10 mouse cellular contexts compared by ENCODE assay signal in the genomic region with DNA sequence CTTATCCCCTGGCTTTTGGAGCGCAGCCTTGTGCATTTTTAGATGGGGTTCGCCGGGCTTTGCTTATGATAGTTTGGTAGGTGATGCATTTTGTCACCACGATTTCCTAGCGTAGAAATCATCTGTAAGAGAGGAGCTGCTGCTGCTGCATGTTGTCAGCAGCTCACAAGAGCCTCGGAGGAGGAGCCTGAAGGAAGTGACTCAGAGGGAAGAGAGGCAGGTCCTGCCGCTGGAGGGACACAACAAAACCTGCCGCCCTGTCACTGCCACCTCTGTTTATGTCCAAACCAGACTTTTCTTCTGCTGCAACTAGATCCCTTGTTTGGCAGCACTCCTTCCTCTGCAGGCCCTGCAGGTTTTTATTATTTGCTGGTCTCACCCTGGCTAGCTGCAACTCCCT. TPM values are rescaled to one million over a fixed set of nuclear protein-coding genes. Genes with fewer than 3 reads are reported as not detected.
DNase-seq lines count a peak whose midpoint lies in the region; ATAC-seq and TF ChIP-seq lines count a peak whose summit lies in the region.
"Had no signal": no experiment of that assay in that cellular context is flagged by ENCODE, and none has a peak within 500 bp of the region (broad histone marks: within the 10 kb centered on the region; RNA-seq: fewer than 3 reads in every experiment).

No protein-coding gene starts in this region.

- peak; percentile 50 to 52 for DNase-seq in heart, adult 18-20 months
- DNase-seq in heart, postnatal 25 days (ENCODE audit: low spot score): no peak
- no peak for DNase-seq in retina, postnatal 1 day
- DNase-seq in layer of hippocampus, adult 11-12 months (ENCODE audit: low spot score): no peak
- DNase-seq in B cell, adult 2 months: no peak
- DNase-seq: left cerebral cortex, postnatal 4 days; right cerebral cortex, postnatal 25 days had no signal

- 21% methylated on average over 8 of the region's 8 CpGs for WGBS in lung, embryonic 15.5 days

- peaks cover 52% of the 10 kb centered on the region for H3K4me1 ChIP-seq in lung, embryonic 15.5 days

- no peaks in the 10 kb centered on the region for H3K36me3 ChIP-seq in C2C12 (ENCODE audit: control insufficient read depth, insufficient read depth)
- peaks cover 3% of the 10 kb centered on the region; the same call in 1 of the 2 replicates for H3K36me3 ChIP-seq in lung, embryonic 15.5 days

- peaks cover 97% of the 10 kb centered on the region for H3K79me2 ChIP-seq in C2C12 (ENCODE audit: control insufficient read depth, insufficient read depth)

- H3K79me3 ChIP-seq in C2C12 (ENCODE audit: low read depth): peaks cover 62% of the 10 kb centered on the region

- no peak overlapping the region for H3K4me3 ChIP-seq in C2C12 (ENCODE audit: insufficient read depth, poor library complexity, severe bottlenecking)
- no peak overlapping the region for H3K4me3 ChIP-seq in lung, embryonic 15.5 days

- H3K4me2 ChIP-seq in lung, embryonic 15.5 days: peak overlapping the region; percentile 23; the same call in 1 of the 2 replicates

- peak; percentile 63; the same call in 1 of the 2 replicates for ATAC-seq in granulocyte monocyte progenitor cell, adult 5-6 weeks (replicated peaks; ENCODE audit: poor library complexity, severe bottlenecking)
- no peak for ATAC-seq in lung, embryonic 15.5 days (ENCODE audit: borderline replicate concordance, extremely low read depth, low FRiP score, low TSS enrichment)

- no peak overlapping the region for H3K9ac ChIP-seq in lung, embryonic 15.5 days

- no peak for TF ChIP-seq CTCF in C2C12 (IDR thresholded peaks at IDR 0.05; ENCODE audit: control insufficient read depth, insufficient read depth, insufficient read length)

- H3ac ChIP-seq in C2C12 (ENCODE audit: control insufficient read depth, insufficient read length, low read depth): peak overlapping the region; percentile 20

- H3K27ac ChIP-seq in lung, embryonic 15.5 days: peak overlapping the region; percentile 37; the same call in 1 of the 2 replicates

- H3K9me3 ChIP-seq in lung, embryonic 15.5 days: no peaks in the 10 kb centered on the region

- H3K27me3 ChIP-seq in C2C12 (ENCODE audit: control insufficient read depth, insufficient read depth, insufficient read length): no peaks in the 10 kb centered on the region
- no peaks in the 10 kb centered on the region for H3K27me3 ChIP-seq in lung, embryonic 15.5 days

- intact Hi-C loops in heart, postnatal 25 days (cut with DNase I): no loop called here

TF ChIP-seq in C2C12, 6 proteins besides CTCF, POLR2A, EP300 and RAD21:
- TF ChIP-seq FOSL1 (IDR thresholded peaks at IDR 0.05; ENCODE audit: insufficient read depth, low read length, poor library complexity, severe bottlenecking): no peak
- TF ChIP-seq USF1 (IDR thresholded peaks at IDR 0.05; ENCODE audit: low read depth): no peak
- TF ChIP-seq MYOD1 (IDR thresholded peaks at IDR 0.05; ENCODE audit: control insufficient read depth, insufficient read length, low read depth): no peak

RNA-seq across cellular contexts. Expression of a gene that starts 8.5 kb away (rescaled TPM):
- 10 to 100 TPM; 59.4 to 59.7 TPM for total RNA-seq in heart, adult 18-20 months (2021)
- total RNA-seq in heart, postnatal 25 days (2021): 10 to 100 TPM; 62.8 to 65.5 TPM
- 14.0 TPM for polyA plus RNA-seq in C2C12 (2012; fragmentation: generic; extraction: Trizol)
- total RNA-seq in granulocyte monocyte progenitor cell, adult 5-6 weeks (2014; fragmentation: Nextera tagmentation): 9.6 and 16.0 TPM in 2 replicates
- total RNA-seq in granulocyte monocyte progenitor cell, adult 5-6 weeks (2017): 5.3 and 8.0 TPM in 2 replicates
- polyA plus RNA-seq in lung, embryonic 15.5 days (2015; fragmentation: Nextera tagmentation; extraction: Ambion mirVana): 10.6 and 11.5 TPM in 2 replicates

Comparison
In these comparisons a context has a peak if more than half of its experiments do, and no peak if none do; other contexts are left out.
1. DNase-seq: peak in heart, adult 18-20 months (2 of 2); none in heart, postnatal 25 days (single experiment), retina, postnatal 1 day (single experiment), layer of hippocampus, adult 11-12 months (single experiment) and B cell, adult 2 months (0 of 2).